Mouse (Mus musculus) CH12.LX (cell line): ENCODE measurements around the gene Syne1.

Experiments
- CTCF ChIP-seq, 2 experiments: IDR thresholded peaks in 1 of 2; conservative IDR thresholded peaks in 1 of 2; 2 replicates each; pipeline ENCODE4 v1.5.1; 2011 to 2012; ENCODE audit warnings: low read depth in 2 of 2, low read length in 2 of 2, improper control_type of control experiment in 1 of 2, inconsistent platforms in 1 of 2, mild to moderate bottlenecking in 1 of 2, moderate library complexity in 1 of 2
- HCFC1 ChIP-seq: IDR thresholded peaks from 2 replicates; pipeline ENCODE4 v1.6.1; 2012; ENCODE audit warnings: low read depth, mild to moderate bottlenecking, inconsistent platforms, low read length, improper control_type of control experiment
- JUN ChIP-seq: IDR thresholded peaks from 2 replicates; pipeline ENCODE4 v1.6.1; 2011; ENCODE audit warnings: low read depth, mild to moderate bottlenecking, low read length, improper control_type of control experiment, moderate library complexity; ENCODE audit not compliant: insufficient read depth
- NRF1 ChIP-seq: IDR thresholded peaks from 2 replicates; pipeline ENCODE4 v1.6.1; 2014; ENCODE audit warnings: low read depth, mild to moderate bottlenecking, inconsistent platforms, low read length, improper control_type of control experiment, moderate library complexity
- POLR2A ChIP-seq: IDR thresholded peaks from 2 replicates; pipeline ENCODE4 v1.6.1; 2011; ENCODE audit warnings: low read depth, mild to moderate bottlenecking, improper control_type of control experiment, low read length
- RAD21 ChIP-seq: IDR thresholded peaks from 2 replicates; pipeline ENCODE4 v1.6.1; 2011; ENCODE audit warnings: low read depth, mild to moderate bottlenecking, low read length, improper control_type of control experiment, moderate library complexity
- TCF12 ChIP-seq: IDR thresholded peaks from 2 replicates; pipeline ENCODE4 v1.6.1; 2014; ENCODE audit warnings: low read depth, mild to moderate bottlenecking, inconsistent platforms, low read length, improper control_type of control experiment
- USF1 ChIP-seq: IDR thresholded peaks from 2 replicates; pipeline ENCODE4 v1.6.1; 2014; ENCODE audit warnings: low read depth, mild to moderate bottlenecking, inconsistent platforms, low read length, improper control_type of control experiment
- ZC3H11A ChIP-seq: IDR thresholded peaks from 2 replicates; pipeline ENCODE4 v1.6.1; 2012; ENCODE audit warnings: low read depth, mild to moderate bottlenecking, inconsistent platforms, low read length, improper control_type of control experiment
- ZKSCAN1 ChIP-seq: IDR thresholded peaks from 2 replicates; pipeline ENCODE4 v1.6.1; 2012; ENCODE audit warnings: low read depth, inconsistent platforms, low read length, improper control_type of control experiment, borderline replicate concordance

GRCm38 (mm10) chr10:5384131-5384776 is 167.0 kb downstream of the Syne1 start:
- no peak for TF ChIP-seq NRF1
- TF ChIP-seq POLR2A, result no peak
- no peak for TF ChIP-seq USF1
- TF ChIP-seq CTCF (conservative IDR thresholded peaks at IDR 0.05 in 1 of 2, IDR thresholded peaks at IDR 0.05 in 1 of 2; ENCODE audit: low read depth in 2 of 2, low read length in 2 of 2), result no peak
- TF ChIP-seq ZC3H11A, result no peak
- no peak for TF ChIP-seq RAD21
- TF ChIP-seq ZKSCAN1, result no peak
- no peak for TF ChIP-seq TCF12
- no peak for TF ChIP-seq JUN
- no peak for TF ChIP-seq HCFC1
